11 mouse cellular contexts compared by ENCODE assay signal in the genomic region with DNA sequence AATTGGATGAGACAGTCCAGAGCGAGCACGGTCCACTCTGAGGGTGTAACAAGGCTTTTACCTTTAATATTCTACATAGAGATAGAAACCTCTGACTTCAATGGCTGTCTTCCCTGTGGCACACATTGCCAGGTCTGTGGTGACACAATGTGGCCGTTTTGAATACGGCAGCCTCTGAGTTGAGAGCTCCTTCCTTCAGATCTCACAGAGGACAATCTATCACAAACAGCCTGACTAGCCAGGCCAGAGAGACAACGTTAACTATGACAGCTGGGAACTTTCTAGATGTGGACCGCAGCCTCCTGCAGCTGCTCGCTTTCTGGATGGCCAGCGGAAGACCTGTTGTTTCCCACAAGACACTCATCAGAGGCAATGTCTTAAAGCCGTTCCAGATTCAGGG. TPM values are rescaled to one million over a fixed set of nuclear protein-coding genes. Genes with fewer than 3 reads are reported as not detected.
DNase-seq lines count a peak whose midpoint lies in the region; ATAC-seq lines count a peak whose summit lies in the region.
"Had no signal": no experiment of that assay in that cellular context is flagged by ENCODE, and none has a peak within 500 bp of the region (broad histone marks: within the 10 kb centered on the region; RNA-seq: fewer than 3 reads in every experiment).

No protein-coding gene starts in this region.

- no peaks in the 10 kb centered on the region for H3K4me1 ChIP-seq in kidney, embryonic 14.5 days (ENCODE audit: control insufficient read depth, insufficient read depth, low read length)
- H3K4me1 ChIP-seq: liver, embryonic 13.5 days had no signal

- 0 out of 2 replicates have a peak, but pooled peaks cover 3% of the 10 kb centered on the region for H3K27me3 ChIP-seq in kidney, embryonic 14.5 days (ENCODE audit: control insufficient read depth, insufficient read depth, low read length)
- H3K27me3 ChIP-seq: liver, embryonic 13.5 days had no signal

- H3K27ac ChIP-seq in kidney, embryonic 14.5 days (ENCODE audit: low read depth, low read length): no peak overlapping the region
- H3K27ac ChIP-seq: forebrain, embryonic 10.5 days; liver, embryonic 13.5 days had no signal

- WGBS in kidney, embryonic 14.5 days: 77% methylated on average over 9 of the region's 9 CpGs

- H3K4me2 ChIP-seq in kidney, embryonic 14.5 days (replicated peaks; ENCODE audit: low read depth, low read length): no peak overlapping the region
- H3K4me2 ChIP-seq: liver, embryonic 13.5 days had no signal

- peak; percentile 58 to 64 for DNase-seq in cerebellum, postnatal 14 days
- DNase-seq in cerebellum, adult 9-10 months: no peak
- DNase-seq in kidney, adult 9 months: peak; percentile 36
- DNase-seq in 3T3-L1 (ENCODE audit: low read depth, low spot score): peak; percentile 51
- peak; percentile 40 for DNase-seq in embryo, embryonic 10.5 days (ENCODE audit: low spot score)
- DNase-seq in thymus, postnatal 0 days (ENCODE audit: low spot score): no peak
- DNase-seq in thymus, postnatal 10 days (ENCODE audit: low spot score in 2 of 2): no peak
- DNase-seq: liver, embryonic 13.5 days had no signal

- H3K9ac ChIP-seq in kidney, embryonic 14.5 days (ENCODE audit: low read depth, low read length): no peak overlapping the region
- H3K9ac ChIP-seq: liver, embryonic 13.5 days had no signal

- no peak overlapping the region for H3K4me3 ChIP-seq in kidney, embryonic 14.5 days (ENCODE audit: low read length)
- H3K4me3 ChIP-seq: forebrain, embryonic 10.5 days; liver, embryonic 13.5 days had no signal

- no peaks in the 10 kb centered on the region for H3K9me3 ChIP-seq in kidney, embryonic 14.5 days (ENCODE audit: control insufficient read depth, low read length)
- H3K9me3 ChIP-seq: forebrain, embryonic 10.5 days; liver, embryonic 13.5 days had no signal

- H3K36me3 ChIP-seq in kidney, embryonic 14.5 days (ENCODE audit: control insufficient read depth, insufficient read depth, low read length): no peaks in the 10 kb centered on the region
- H3K36me3 ChIP-seq: forebrain, embryonic 10.5 days; liver, embryonic 13.5 days had no signal

- no peak for ATAC-seq in kidney, embryonic 14.5 days (ENCODE audit: low FRiP score, low TSS enrichment)

RNA-seq across cellular contexts. Expression of a gene that starts 3.4 kb away (rescaled TPM):
- polyA plus RNA-seq in kidney, embryonic 14.5 days (2014; fragmentation: Nextera tagmentation; extraction: Ambion mirVana): not detected in 2 replicates
- polyA plus RNA-seq in thymus, postnatal 0 days (2015; fragmentation: Nextera tagmentation; extraction: Ambion mirVana): 0.13 TPM in 1 of 2 replicates, not detected in the other

RNA-seq across cellular contexts. Expression of a gene that starts 12.3 kb away (rescaled TPM):
- 125 and 160 TPM in 2 replicates for polyA plus RNA-seq in kidney, embryonic 14.5 days (2014; fragmentation: Nextera tagmentation; extraction: Ambion mirVana)
- 157 and 168 TPM in 2 replicates for polyA plus RNA-seq in thymus, postnatal 0 days (2015; fragmentation: Nextera tagmentation; extraction: Ambion mirVana)

RNA-seq across cellular contexts. Expression of a gene that starts 32.5 kb away (rescaled TPM):
- 0.08 TPM in 1 of 2 replicates, not detected in the other for polyA plus RNA-seq in kidney, embryonic 14.5 days (2014; fragmentation: Nextera tagmentation; extraction: Ambion mirVana)
- 0.05 TPM in 1 of 2 replicates, not detected in the other for polyA plus RNA-seq in thymus, postnatal 0 days (2015; fragmentation: Nextera tagmentation; extraction: Ambion mirVana)
- polyA plus RNA-seq: forebrain, embryonic 10.5 days; liver, embryonic 13.5 days; neural tube, embryonic 14.5 days had no signal

Comparison
In these comparisons a context has a peak if more than half of its experiments do, and no peak if none do; other contexts are left out.
1. DNase-seq: peak in cerebellum, postnatal 14 days (2 of 2), kidney, adult 9 months (single experiment), 3T3-L1 (single experiment) and embryo, embryonic 10.5 days (single experiment); none in cerebellum, adult 9-10 months (single experiment), thymus, postnatal 0 days (single experiment) and thymus, postnatal 10 days (0 of 2).